Mouse (Mus musculus): ENCODE data around the gene Psmd6.

DNA sequence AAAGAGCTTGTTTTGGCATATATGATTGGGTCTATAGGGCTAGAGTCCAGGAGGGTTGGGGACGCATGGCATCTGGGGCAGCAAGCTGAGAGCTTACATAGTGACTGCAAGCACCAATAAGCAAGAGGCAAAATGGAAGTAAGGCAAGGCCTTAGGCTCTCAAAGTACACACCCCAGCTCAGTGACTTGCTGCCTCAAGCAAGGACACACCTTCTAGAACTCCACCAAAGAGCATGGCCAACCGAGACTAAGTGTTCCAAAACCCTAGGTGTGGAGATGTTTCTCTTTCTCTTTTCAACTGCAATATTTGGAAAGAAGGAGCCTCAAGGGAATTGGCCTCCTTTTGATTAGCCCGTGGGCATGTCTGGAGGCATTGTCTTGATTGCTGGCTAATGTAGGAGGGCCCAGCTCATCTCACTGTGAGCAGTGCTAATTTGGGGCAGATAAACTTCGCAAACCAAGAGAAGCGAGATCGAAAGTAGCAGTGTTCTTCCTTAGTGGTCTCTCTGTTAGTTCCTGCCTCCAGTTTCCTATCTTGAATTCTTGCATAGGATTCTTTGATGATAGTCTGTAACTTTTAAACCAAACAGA is 40.1 kb downstream of the Psmd6 start:
- TF ChIP-seq POLR2A (IDR thresholded peaks at IDR 0.05; ENCODE audit: borderline replicate concordance, insufficient read depth, low read length), result no peak
- no peak for TF ChIP-seq CTCF (IDR thresholded peaks at IDR 0.05; ENCODE audit: borderline replicate concordance, insufficient read depth, low read depth, low read length)

All from cerebellum, adult 2 months (tissue).